Mouse (Mus musculus) kidney, postnatal 36 days (tissue): ENCODE measurements at regions not wholly inside any gene's neighbourhood (a gene's known extent, or its start where the extent isn't known, plus 50 kb on each side); places are given as distances from the start of the nearest gene placed in this dataset.

ENCODE experiments used
- DNase-seq, 2 experiments: peaks; one replicate each; pipeline ENCODE4 v3.0.0; 2021 to 2022; ENCODE audit warnings: mixed read lengths in 2 of 2

GRCm38 (mm10) chr10:53165036-53165435, 172.4 kb upstream of the Pln start:
- no peak for DNase-seq

- no peak for DNase-seq
Measured at GRCm38 (mm10) chr10:53167767-53168166, 169.7 kb upstream of the Pln start.

DNA sequence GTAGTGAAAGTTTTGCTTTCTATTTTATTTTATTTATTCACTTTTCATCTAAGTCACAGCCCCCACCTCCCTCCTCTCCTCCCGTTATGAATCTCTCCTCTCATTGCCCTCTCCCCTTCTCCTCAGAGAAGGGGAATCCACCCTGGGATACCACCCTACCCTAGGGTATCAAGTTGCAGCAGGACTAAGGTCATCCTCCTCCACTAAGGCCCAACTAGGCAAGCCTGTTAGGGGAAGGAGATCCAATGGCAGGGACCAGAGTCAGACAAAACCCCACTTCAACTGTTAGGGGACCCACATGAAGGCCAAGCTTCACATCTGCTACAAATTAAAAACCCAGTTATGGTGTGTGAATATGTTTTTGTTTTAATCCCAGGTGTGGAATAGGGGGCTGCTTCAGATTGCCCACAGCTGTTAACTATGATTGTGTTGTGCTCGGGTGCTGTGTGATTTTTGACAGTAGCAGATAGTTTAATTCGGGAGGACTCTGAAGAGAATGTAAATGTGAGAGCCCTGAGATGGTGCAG, 163.4 kb upstream of the Pln start:
- no peak for DNase-seq

DNA sequence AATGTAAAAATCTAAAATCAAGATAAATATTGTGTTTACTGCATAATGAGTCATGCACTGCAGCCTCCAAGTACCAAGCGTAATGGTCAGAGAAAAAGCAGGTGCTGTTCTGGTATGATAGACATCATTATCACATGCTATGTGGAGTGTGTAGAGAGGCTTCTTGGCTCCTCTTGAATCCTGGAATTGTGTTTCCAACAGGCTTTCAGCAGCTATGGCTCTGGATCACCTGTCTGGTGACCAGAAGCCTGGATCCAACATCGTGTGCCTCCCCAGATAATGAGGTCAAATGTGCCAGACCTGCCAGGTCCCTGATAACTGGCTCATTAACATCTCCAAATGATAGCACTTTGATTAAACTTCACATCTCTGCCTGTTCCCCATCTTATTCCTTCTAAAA, 161.5 kb upstream of the Pln start:
- no peak for DNase-seq

- DNase-seq: no peak
Measured at GRCm38 (mm10) chr10:53178561-53178960, 158.9 kb upstream of the Pln start.

DNA sequence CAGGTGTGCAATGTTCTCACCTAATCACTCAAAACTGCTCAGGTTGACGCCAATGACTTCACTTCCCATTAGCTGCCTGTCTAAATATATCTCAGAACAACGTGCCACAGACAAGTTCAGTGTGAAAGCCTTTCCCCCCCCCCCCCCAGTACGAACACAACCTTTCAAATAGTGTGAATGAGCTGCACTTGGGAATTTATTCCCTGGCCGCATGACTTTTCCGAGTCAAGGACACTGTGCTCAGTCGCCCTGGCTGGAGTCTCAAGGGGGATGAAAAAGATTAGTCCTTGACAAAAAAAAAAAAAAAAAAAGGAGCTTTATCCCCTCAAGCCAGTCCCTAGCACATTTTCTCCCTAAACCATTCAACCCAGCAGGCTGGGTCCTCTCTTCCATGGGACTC, 158.4 kb upstream of the Pln start:
- DNase-seq: peak; percentile 6 to 7

GRCm38 (mm10) chr10:53180751-53181151, 156.7 kb upstream of the Pln start:
- peak in 1 of 2 experiments; percentile 2 for DNase-seq

- no peak for DNase-seq
Measured at GRCm38 (mm10) chr10:53181413-53181812, 156.1 kb upstream of the Pln start.

GRCm38 (mm10) chr10:53208466-53208865, 129.0 kb upstream of the Pln start:
- peak; percentile 30 to 34 for DNase-seq

GRCm38 (mm10) chr10:53209916-53210315, 127.6 kb upstream of the Pln start:
- DNase-seq: peak in 1 of 2 experiments; percentile 36
